Mouse (Mus musculus) heart, postnatal 0 days (tissue): ENCODE results near the gene Clcn7.

Experiments
- CTCF ChIP-seq: IDR thresholded peaks from 2 replicates; pipeline ENCODE4 v1.5.1; 2016; ENCODE audit warnings: antibody characterized with exemption, control low read depth, low read depth
- EP300 ChIP-seq: IDR thresholded peaks from 2 replicates; pipeline ENCODE4 v1.6.1; 2016; ENCODE audit warnings: antibody characterized with exemption, low read depth

GRCm38 (mm10) chr17:25184961-25185360 lies 51.8 kb downstream of the Clcn7 start:
- no peak for TF ChIP-seq CTCF
- no peak for TF ChIP-seq EP300
